Mouse (Mus musculus) testis, adult 2 months (tissue): ENCODE data around the gene Lin52.

Source experiments
- CTCF ChIP-seq: fragments of 200-500 bp; IDR thresholded peaks from 2 replicates; pipeline ENCODE4 v1.5.1; 2012; ENCODE audit warnings: low read depth, mild to moderate bottlenecking, inconsistent platforms, low read length, moderate library complexity; ENCODE audit not compliant: control insufficient read depth, insufficient read depth, insufficient replicate concordance
- POLR2A ChIP-seq: fragments of 200-500 bp; IDR thresholded peaks from 2 replicates; pipeline ENCODE4 v1.6.1; 2012; ENCODE audit warnings: low read depth, mild to moderate bottlenecking, inconsistent platforms, low read length, moderate library complexity; ENCODE audit not compliant: control insufficient read depth

DNA sequence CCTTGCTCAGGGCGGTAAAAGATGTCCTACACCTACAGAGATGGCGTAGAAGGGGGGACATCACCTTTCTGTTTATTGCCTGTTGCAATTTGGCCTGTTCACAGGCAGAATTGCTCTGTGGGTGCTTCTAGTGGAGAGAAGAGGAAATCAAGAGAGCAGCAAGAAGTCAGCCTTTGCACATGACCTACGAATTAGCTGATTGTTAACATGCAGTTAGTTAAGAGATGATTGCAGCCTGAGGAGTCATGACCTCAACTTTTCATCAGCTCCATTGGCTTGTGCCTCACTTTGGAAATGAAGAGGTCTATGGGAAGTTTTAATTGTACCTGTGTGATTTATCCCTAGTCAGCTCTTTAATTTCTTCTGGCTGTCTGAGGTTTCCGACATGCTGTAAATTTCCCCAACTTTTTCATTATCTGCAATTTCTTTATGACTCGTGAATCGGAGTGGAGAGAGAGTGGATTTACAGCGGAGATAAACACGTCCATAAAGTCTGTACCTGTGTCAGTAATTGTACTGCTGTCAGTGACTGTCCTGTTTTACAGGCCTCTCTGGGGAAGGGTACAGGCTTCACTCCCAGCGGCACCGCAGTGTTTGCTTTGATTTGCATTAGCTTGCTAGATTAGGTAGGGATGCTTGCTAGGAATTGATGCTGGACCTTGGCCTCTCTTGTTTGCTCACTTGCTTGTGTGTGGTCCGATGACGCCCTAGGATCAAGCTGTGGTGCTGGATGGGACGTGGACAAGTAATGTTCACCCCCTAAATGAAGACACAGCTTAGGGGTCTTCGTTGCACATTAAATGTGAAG is 31.8 kb downstream of the Lin52 start:
- TF ChIP-seq CTCF: no peak
- no peak for TF ChIP-seq POLR2A
